Mouse (Mus musculus): ENCODE data around the gene Arhgap18.

DNA sequence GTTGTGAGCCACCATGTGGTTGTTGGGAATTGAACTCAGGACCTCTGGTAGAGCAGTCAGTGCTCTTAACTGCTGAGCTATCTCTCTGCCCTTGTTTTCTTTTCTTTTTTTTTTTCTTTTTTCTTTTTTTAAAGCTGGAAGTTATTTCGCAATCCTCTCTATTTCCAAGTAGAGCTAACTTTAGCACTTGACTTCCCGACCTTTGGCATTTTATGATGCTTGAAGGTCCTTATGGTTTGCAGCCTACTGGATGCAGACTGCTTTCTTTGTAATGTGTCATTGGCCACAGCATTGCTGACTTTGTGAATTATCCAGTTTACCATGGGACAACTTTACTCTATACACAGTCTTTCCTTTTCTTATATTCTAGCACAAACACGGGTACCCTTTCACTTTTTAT, 80.2 kb downstream of the Arhgap18 start:
- TF ChIP-seq CTCF (IDR thresholded peaks at IDR 0.05; ENCODE audit: low read depth) (no peak), EP300 (IDR thresholded peaks at IDR 0.05; ENCODE audit: low read depth) (no peak)
